Mouse (Mus musculus) limb, embryonic 14.5 days (tissue): ENCODE measurements around the gene Stub1. TPM values are rescaled to one million over a fixed set of nuclear protein-coding genes. Genes with fewer than 3 reads are reported as not detected.

Source experiments
- ATAC-seq: fragments of 200-750 bp; cut with Nextera tagmentation; 2 replicates; pipeline ENCODE4 v1.8.0; 2017; ENCODE audit warnings: low read depth, moderate number of reproducible peaks, moderate TSS enrichment; ENCODE audit not compliant: low FRiP score
- DNase-seq: peaks from one replicate; pipeline ENCODE4 v3.0.0-alpha.2; 2015; ENCODE audit warnings: low spot score
- H3K27ac ChIP-seq: fragments of 300-500 bp; sonication (generic); replicated peaks from 2 replicates; pipeline ENCODE4 v1.5.1; 2014; ENCODE audit warnings: low read depth, mild to moderate bottlenecking, low read length, moderate library complexity, mixed read lengths
- H3K27me3 ChIP-seq: fragments of 300-500 bp; sonication (generic); 2 replicates; pipeline ENCODE4 v1.6.1; 2014; ENCODE audit warnings: low read length, mixed read lengths; ENCODE audit not compliant: control insufficient read depth, insufficient read depth
- H3K36me3 ChIP-seq: fragments of 300-500 bp; sonication (generic); 2 replicates; pipeline ENCODE4 v1.6.1; 2014; ENCODE audit warnings: mild to moderate bottlenecking, low read length, moderate library complexity, mixed read lengths; ENCODE audit not compliant: control insufficient read depth, insufficient read depth
- H3K4me1 ChIP-seq: fragments of 300-500 bp; sonication (generic); 2 replicates; pipeline ENCODE4 v1.6.1; 2014; ENCODE audit warnings: antibody characterized with exemption, low read length, mixed read lengths; ENCODE audit not compliant: control insufficient read depth, insufficient read depth
- H3K4me2 ChIP-seq: fragments of 300-500 bp; sonication (generic); replicated peaks from 2 replicates; pipeline ENCODE4 v1.6.1; 2014; ENCODE audit warnings: low read depth, mild to moderate bottlenecking, low read length, moderate library complexity; ENCODE audit not compliant: severe bottlenecking
- H3K4me3 ChIP-seq: fragments of 300-500 bp; sonication (generic); replicated peaks from 2 replicates; pipeline ENCODE4 v1.5.1; 2014; ENCODE audit warnings: low read length
- H3K9ac ChIP-seq: fragments of 300-500 bp; sonication (generic); 2 replicates; pipeline ENCODE4 v1.6.1; 2014; ENCODE audit warnings: mild to moderate bottlenecking, low read depth, low read length, moderate library complexity; ENCODE audit not compliant: severe bottlenecking
- H3K9me3 ChIP-seq: fragments of 300-500 bp; sonication (generic); 2 replicates; pipeline ENCODE4 v1.6.1; 2016; ENCODE audit warnings: low read length; ENCODE audit not compliant: control insufficient read depth
- POLR2A ChIP-seq: fragments of 200-500 bp; IDR thresholded peaks from 2 replicates; pipeline ENCODE4 v1.8.0; 2012; ENCODE audit warnings: inconsistent platforms, mild to moderate bottlenecking, moderate library complexity, borderline replicate concordance; ENCODE audit not compliant: insufficient read depth, insufficient read length; ENCODE audit errors: extremely low read depth
- WGBS: fragments of 180-500 bp; shearing (Covaris S2); extraction: QIAGEN DNeasy Blood & Tissue Kit; methylation state at CpG from one replicate; pipeline ENCODE4 v1.1.7; 2014; 5-methylcytosine and 5-hydroxymethylcytosine counted together
- polyA plus RNA-seq, 2 experiments: library from polyadenylated mRNA; depleted of rRNA in 1 of 2; stranded (reverse) in 1 of 2; unstranded in 1 of 2; fragments of >200 nt; fragmentation: Nextera tagmentation in 1 of 2; extraction: Ambion mirVana in 1 of 2; gene quantifications; 2 replicates each; pipeline versions ENCODE4 v1.2.1 to v1.2.3; 2012 to 2014

Stub1 gene
- polyA plus RNA-seq, 2 experiments = 338 to 350 TPM

- under 1% methylated on average over 24 of the region's 24 CpGs for WGBS
- Histone ChIP-seq H3K27ac (peak within 1 kb of the TSS; percentile 63), H3K4me1 (peaks cover 12% of the 10 kb centered on the region), H3K27me3 (no peaks in the 10 kb centered on the region), H3K9ac (peak within 1 kb of the TSS; percentile 55), H3K4me3 (peak within 1 kb of the TSS; percentile 76), H3K4me2 (peak within 1 kb of the TSS; percentile 97), H3K9me3 (no peaks in the 10 kb centered on the region), H3K36me3 (no peaks in the 10 kb centered on the region)
- TF ChIP-seq POLR2A = no peak
- ATAC-seq (peak; percentile 90), DNase-seq (peak; percentile 84)
These were observed 35.5 kb upstream of the Stub1 start, which contains the start of gene Mcrip2 for GRCm38 (mm10) chr17:25868601-25869191. TSS of gene Mcrip2 (minus strand) at chr17:25868764.

- DNase-seq = no peak
- Histone ChIP-seq H3K9me3 (no peaks in the 10 kb centered on the region), H3K4me1 (peaks cover 12% of the 10 kb centered on the region), H3K9ac (peak overlapping the region; percentile 55), H3K36me3 (no peaks in the 10 kb centered on the region), H3K4me3 (peak overlapping the region; percentile 76), H3K4me2 (peak overlapping the region; percentile 97), H3K27ac (no peak overlapping the region), H3K27me3 (no peaks in the 10 kb centered on the region)
- TF ChIP-seq POLR2A = no peak
- WGBS = 2% methylated on average over 42 of the region's 42 CpGs
- ATAC-seq = peak; percentile 54
These were observed 34.8 kb upstream of the Stub1 start for GRCm38 (mm10) chr17:25867836-25868600.

DNA sequence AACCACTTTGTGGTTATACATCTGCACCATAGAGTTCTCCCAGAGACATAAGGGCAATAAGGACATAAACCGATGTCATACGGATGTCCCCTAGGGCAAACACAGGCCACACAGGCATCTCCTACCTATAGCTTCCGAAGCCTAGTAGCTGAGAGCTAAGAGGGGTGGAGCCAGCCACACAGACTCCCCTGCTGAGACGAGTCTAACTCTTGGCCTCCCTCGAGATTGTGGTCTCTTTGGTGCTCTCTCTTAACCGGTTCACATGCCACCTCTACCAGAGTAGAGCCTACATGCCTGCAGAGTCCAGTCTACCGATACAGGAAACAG lies 34.3 kb upstream of the Stub1 start:
- Histone ChIP-seq H3K27ac (no peak overlapping the region), H3K27me3 (no peaks in the 10 kb centered on the region), H3K9ac (peak overlapping the region; percentile 55; the same call in 1 of the 2 replicates), H3K9me3 (no peaks in the 10 kb centered on the region), H3K4me2 (peak overlapping the region; percentile 97), H3K4me1 (peaks cover 12% of the 10 kb centered on the region), H3K4me3 (peak overlapping the region; percentile 76), H3K36me3 (no peaks in the 10 kb centered on the region)
- ATAC-seq = no peak
- DNase-seq = no peak
- TF ChIP-seq POLR2A = no peak
- 8% methylated on average over 7 of the region's 7 CpGs for WGBS

- no peak overlapping the region for H3K4me2 ChIP-seq
- H3K27me3 ChIP-seq = no peaks in the 10 kb centered on the region
- H3K9ac ChIP-seq = no peak overlapping the region
- DNase-seq (no peak), ATAC-seq (no peak)
- no peak for TF ChIP-seq POLR2A
- WGBS = 88% methylated on average over 3 of the region's 3 CpGs
- no peaks in the 10 kb centered on the region for H3K9me3 ChIP-seq
- H3K4me3 ChIP-seq = no peak overlapping the region
- peaks cover 16% of the 10 kb centered on the region for H3K4me1 ChIP-seq
- no peak overlapping the region for H3K27ac ChIP-seq
- H3K36me3 ChIP-seq = no peaks in the 10 kb centered on the region
These were observed 33.0 kb upstream of the Stub1 start for GRCm38 (mm10) chr17:25866172-25866571.

DNA sequence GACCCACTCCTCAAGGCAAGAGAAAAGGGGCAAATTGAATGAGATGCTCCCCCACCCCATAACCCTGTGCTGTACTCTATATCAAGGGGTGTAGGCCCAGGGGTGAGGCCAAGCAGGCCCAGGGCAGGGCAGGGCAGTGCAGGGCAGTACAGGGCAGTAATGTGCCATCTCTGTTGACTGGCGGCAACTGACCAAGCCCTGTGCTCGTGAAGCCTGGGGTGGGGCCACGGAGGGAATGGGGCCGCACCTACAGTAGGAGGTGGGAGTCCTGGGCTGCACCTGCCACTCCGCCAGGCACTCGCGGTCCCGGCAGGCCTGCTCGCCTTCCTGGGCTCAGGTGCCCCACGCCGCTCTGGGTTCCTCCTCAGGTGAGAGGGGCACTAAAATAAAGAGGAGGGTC lies 32.1 kb upstream of the Stub1 start:
- Histone ChIP-seq H3K9me3 (no peaks in the 10 kb centered on the region), H3K27ac (no peak overlapping the region), H3K4me3 (no peak overlapping the region), H3K4me1 (peaks cover 22% of the 10 kb centered on the region), H3K27me3 (no peaks in the 10 kb centered on the region), H3K36me3 (no peaks in the 10 kb centered on the region), H3K4me2 (no peak overlapping the region), H3K9ac (no peak overlapping the region)
- ATAC-seq (no peak), DNase-seq (no peak)
- TF ChIP-seq POLR2A = no peak
- WGBS = 85% methylated on average over 11 of the region's 11 CpGs

DNA sequence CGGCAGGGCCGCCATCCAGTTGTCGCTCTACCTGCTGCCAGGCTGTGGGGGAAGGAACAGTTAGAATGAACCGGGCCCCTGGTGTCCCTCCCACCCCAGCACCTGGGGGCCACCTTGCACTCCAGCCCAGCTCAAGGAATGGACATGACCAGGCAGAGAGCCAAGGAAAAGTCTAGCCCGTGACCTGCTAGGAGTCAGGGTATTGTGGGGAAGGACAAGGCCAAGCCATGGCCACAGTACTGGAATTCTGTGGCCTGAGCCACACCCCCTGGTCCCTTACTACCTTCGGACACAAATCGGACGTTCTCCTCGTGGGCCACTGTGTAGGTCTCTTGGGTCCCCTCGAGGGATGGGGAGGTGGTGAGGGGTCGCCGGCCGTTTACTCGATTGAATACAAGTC lies 31.1 kb upstream of the Stub1 start:
- ATAC-seq (no peak), DNase-seq (no peak)
- WGBS = 90% methylated on average over 14 of the region's 14 CpGs
- Histone ChIP-seq H3K36me3 (no peaks in the 10 kb centered on the region), H3K9ac (no peak overlapping the region), H3K4me2 (no peak overlapping the region), H3K9me3 (no peaks in the 10 kb centered on the region), H3K27ac (no peak overlapping the region), H3K27me3 (no peaks in the 10 kb centered on the region), H3K4me3 (no peak overlapping the region), H3K4me1 (peaks cover 25% of the 10 kb centered on the region)
- TF ChIP-seq POLR2A = no peak
